Mouse (Mus musculus): ENCODE data around the gene Fam53b.

DNA sequence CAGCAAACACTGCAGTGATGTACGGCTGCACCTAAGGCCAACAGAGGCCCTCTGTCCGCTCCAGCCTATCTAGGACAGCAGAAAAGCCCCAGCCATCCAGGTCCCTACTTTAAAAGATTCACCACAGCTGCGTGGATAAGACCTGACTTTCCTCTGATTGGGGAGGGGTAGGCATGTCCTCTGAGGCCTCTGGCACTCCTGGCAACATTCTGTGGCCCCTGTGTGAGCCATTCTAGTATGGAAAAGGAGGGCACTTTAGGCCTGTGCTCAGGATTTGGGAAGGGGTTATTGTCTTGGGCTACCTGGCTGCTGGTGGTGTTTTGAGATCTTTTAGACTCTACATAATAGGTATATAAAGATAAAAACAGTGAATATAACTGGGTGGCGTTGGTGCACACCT is 147.2 kb downstream of the Fam53b start:
- no peak for TF ChIP-seq CTCF (IDR thresholded peaks at IDR 0.05; ENCODE audit: insufficient read depth, low read length)
- no peak for TF ChIP-seq POLR2A (IDR thresholded peaks at IDR 0.05; ENCODE audit: borderline replicate concordance, extremely low read depth, low read depth, low read length)

All from lung, adult 2 months (tissue).